Mouse (Mus musculus): ENCODE measurements around the gene Ascl2.

DNA sequence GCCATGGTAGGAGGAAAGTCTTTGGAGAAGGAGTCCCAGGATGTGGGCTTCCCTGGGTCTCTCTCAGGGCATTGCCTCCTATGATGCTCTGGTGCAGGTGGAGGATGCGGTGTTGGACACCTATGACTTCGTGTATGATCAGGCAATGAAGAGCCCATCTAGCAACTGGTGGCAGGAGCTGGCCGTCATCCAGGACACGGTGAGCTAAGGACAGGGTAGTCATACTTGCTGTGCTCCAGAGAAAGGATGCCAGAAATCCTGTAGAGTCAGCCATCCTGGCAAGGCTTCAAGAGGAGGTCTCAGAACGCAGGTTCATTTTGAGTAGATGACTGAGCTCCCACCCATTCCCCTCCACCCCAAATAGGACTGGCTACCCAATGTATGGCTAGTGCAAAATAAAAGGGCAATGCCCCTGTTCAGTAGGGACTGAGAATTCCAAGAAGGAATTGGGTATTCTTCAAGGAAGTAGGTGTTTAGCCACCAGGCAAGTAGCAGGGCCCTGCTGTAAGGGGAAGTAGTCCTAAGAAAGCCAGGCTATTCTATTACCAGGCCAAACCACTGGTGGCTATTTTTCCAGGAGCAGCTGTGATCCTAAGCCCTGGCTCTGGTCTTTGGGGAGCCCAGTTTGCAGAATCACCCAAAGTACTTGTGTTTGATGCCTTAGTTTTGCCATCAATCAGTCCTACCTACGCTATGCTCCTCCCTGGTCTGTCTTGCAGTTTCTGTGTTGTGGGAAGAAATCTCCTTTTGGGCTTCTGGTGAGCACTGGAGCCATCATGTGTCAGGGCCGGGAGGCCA, 46.0 kb upstream of the Ascl2 start:
- TF ChIP-seq CTCF (IDR thresholded peaks at IDR 0.05; ENCODE audit: control insufficient read depth, insufficient read depth, insufficient read length) (no peak), MYOD1 (IDR thresholded peaks at IDR 0.05; ENCODE audit: control insufficient read depth, insufficient read length, low read depth) (no peak), USF1 (IDR thresholded peaks at IDR 0.05; ENCODE audit: low read depth) (no peak)

All from C2C12 (cell line).